Mouse (Mus musculus) lung, postnatal 36 days (tissue): Measurements from ENCODE around the gene Crtam.

ENCODE experiments used
- DNase-seq: peaks from one replicate; pipeline ENCODE4 v3.0.0; 2022; ENCODE audit warnings: mixed read lengths

The Crtam gene

GRCm38 (mm10) chr9:41004415-41004814 lies at the start of gene Crtam:
Gene Crtam, minus strand, starts transcription at chr9:41004628.
- DNase-seq = no peak

GRCm38 (mm10) chr9:41054166-41054565 lies 49.7 kb upstream of the Crtam start:
- DNase-seq = no peak

GRCm38 (mm10) chr9:41053478-41053877 lies 49.0 kb upstream of the Crtam start:
- no peak for DNase-seq

GRCm38 (mm10) chr9:41051080-41051932 lies 46.9 kb upstream of the Crtam start:
- DNase-seq = no peak

DNA sequence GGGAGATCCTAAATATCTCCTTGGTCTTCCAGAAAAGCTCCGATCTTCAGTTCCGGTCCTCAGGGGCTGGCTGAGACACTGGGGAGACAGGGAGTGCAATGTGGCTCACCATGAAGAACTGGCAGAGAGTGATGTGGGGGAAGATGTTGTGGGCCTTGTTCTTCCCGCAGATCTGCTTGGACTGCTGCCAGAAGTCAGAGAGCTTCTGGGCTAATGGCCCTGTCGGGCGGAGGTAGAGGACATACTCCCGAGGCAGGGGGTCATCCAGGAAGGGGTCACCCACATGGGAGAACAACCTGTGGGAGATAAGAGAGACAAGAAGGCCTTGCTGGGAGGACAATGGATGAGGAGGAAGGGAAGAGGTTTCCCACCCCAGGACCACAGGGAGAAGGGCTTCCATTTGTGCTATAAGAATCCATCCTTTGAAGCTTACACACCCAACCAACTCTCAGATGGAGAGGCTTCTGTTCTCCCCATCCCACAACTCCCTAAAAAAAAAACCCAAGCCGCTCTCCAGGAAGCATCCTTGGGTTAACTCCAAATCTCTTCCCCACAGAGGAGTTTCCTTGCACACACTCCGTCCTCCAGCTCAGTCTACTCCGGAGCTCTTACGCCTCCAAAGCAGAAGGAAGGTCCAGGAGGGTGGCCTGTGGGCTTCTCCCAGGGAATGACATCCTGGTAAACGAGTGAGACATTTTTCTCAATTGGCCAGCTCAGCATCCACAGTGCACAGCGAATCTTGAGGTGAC lies 46.1 kb upstream of the Crtam start:
- no peak for DNase-seq

- DNase-seq = no peak
Measured at GRCm38 (mm10) chr9:41049282-41049681, 44.9 kb upstream of the Crtam start.

- no peak for DNase-seq
Measured at GRCm38 (mm10) chr9:41048820-41049219, 44.4 kb upstream of the Crtam start.

GRCm38 (mm10) chr9:41048216-41048615 lies 43.8 kb upstream of the Crtam start:
- no peak for DNase-seq

DNA sequence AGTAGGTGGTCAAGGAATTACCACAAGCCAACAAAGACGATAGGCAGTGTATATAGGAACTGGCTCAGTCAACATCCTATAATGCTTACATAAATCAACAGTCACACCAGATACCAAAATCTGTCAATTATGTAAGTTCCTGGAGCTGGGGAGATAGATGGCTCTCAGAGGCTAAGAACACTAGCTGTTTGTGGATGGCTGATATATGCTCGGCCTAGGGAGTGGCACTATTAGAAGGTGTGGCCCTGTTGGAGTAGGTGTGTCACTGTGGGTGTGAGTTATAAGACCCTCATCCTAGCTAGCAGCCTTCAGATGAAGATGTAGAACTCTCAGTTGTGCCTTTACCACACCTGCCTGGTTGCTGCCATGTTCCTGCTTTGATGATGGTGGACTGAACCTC lies 43.2 kb upstream of the Crtam start:
- DNase-seq = no peak

DNA sequence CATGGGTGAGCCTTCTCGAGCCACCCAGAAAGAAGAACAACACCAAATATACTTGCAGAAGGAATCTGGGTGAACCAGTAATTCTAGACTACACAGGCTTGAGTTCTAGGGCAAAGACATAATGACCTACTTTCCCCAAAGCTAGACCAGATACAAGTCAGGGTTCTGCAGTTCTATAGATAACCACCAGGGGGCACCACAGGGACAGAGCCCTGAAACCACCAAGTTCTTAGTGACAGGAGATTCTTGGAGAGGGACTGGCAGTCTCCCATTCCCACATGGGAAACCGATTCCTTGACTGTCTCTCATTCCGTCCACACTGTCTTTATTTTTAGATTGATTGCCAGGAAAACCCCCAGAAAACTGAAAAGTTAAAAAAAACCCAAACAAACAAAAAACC lies 40.2 kb upstream of the Crtam start:
- peak; percentile 94 for DNase-seq

GRCm38 (mm10) chr9:41043641-41044040 lies 39.2 kb upstream of the Crtam start:
- no peak for DNase-seq

- no peak for DNase-seq
Measured at GRCm38 (mm10) chr9:41041404-41041803, 37.0 kb upstream of the Crtam start.

DNA sequence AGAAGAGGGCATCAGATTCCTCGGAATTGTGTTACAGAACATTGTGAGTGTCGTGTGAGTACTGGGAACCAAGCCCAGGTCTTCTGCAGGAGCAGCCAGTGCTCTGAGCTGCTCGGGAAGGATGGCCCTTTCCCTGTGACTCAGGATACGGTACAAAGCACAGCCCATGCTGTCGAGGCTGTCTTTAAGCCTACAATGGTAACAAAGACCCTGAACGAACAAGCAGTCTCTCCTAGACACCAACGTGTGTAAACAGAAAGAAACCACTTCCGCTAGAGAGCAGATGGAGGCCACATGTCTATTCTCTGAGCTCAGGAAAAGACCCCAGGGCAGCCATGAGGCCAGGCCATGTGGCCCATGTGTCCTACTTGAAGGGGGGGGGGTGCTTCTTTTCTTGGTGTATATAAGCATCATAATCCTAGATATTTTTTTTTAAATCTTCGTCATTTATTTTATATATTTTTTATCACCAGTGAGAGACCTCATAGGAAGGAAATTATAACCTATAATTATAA lies 33.8 kb upstream of the Crtam start:
- no peak for DNase-seq

GRCm38 (mm10) chr9:41031590-41032489 lies 27.4 kb upstream of the Crtam start:
- no peak for DNase-seq

DNA sequence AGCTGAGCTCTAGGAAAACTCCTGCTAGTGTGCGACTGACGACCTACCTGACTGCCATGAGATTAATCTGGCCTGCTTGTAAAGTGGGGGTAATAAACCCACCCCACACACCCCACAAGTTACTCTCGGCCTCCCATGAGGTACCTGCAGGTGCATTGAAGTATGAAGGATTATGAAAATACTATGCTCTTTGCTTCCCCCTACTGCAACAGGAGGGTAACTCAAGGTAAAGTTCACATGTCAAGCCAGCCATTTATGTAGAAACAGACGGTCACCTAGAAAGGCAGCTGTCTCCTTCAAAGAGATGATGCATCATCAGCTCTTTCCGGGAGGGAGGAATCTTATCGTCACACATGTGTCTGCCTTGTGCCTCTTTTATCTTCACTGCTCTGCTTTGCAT lies 25.4 kb upstream of the Crtam start:
- no peak for DNase-seq

DNA sequence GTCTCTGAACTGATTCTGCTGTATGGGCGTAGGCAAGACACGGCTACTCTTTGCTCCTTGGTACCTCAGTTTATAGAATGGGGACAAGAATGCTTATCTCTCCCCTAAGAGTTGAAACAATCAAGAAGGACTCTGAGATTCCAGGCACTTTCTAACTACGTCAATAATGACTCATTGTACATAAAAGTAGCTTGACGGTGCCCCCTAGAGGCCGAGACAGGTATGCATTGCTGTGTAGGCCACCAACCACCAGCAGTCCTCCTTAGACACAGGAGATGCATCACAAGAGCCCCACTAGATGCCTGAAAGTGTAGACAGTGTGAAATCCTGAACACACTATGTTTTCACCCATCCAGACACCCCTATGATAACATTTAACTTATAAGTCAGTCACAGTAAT lies 24.0 kb upstream of the Crtam start:
- DNase-seq = peak; percentile 71

DNA sequence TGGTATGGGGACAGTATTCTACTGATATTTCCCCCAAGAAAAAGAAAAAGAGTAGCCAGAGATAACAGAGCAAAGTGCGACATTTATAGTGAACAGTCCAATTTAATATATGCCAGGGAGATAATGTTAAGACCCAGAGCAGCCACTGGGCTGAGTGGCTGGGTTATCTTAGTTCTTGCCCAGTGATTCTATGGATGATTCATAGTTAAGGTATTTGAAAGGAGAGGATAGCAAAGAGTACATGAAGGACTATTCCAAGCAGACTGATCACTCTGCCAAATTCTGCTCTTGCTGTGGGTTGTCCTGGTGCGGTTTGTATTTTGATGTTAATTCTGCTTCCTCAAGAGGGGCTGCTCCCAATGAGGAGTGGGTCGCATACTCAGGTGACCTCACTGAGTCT lies 17.3 kb upstream of the Crtam start:
- no peak for DNase-seq

- DNase-seq = no peak
Measured at GRCm38 (mm10) chr9:41020486-41020885, 16.1 kb upstream of the Crtam start.

DNA sequence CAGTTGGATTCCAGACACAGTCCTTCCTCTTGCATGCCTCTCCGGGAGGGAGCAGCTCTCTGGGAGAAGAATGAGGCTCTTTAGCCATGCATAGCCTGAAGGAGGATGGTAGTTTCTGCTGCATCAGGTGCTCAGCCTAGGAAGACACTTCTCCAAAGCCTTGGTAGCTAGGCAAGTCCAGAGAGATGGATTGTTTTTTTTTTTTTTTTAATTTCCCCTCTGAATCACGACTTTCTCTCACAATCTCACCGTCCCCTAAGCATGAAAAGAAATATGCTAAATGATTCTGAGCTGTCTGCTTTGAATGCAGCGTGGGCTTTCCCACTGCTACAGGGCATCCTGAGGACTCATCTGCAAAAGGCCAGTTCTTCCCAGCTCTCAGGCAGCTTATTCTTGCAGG lies 10.1 kb upstream of the Crtam start:
- no peak for DNase-seq

DNA sequence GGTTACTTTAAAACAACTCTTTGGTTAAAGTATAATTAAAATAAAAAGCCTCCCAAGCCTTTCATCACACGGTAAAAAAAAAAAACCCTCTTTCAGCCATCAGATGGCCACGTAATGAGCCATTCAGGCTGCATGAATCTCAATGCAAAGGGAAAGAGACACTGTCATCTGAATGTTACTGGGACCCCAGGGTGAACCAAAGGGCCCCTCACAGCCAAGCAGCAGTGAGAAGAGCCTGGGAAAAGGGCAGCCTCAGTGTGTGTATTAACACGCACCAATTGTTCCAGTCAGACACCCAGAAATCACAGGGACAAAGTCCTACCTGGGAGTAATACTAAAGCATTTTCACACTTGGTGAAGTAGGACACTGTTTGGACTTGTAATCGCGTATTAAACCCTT lies 8.0 kb upstream of the Crtam start:
- no peak for DNase-seq

DNA sequence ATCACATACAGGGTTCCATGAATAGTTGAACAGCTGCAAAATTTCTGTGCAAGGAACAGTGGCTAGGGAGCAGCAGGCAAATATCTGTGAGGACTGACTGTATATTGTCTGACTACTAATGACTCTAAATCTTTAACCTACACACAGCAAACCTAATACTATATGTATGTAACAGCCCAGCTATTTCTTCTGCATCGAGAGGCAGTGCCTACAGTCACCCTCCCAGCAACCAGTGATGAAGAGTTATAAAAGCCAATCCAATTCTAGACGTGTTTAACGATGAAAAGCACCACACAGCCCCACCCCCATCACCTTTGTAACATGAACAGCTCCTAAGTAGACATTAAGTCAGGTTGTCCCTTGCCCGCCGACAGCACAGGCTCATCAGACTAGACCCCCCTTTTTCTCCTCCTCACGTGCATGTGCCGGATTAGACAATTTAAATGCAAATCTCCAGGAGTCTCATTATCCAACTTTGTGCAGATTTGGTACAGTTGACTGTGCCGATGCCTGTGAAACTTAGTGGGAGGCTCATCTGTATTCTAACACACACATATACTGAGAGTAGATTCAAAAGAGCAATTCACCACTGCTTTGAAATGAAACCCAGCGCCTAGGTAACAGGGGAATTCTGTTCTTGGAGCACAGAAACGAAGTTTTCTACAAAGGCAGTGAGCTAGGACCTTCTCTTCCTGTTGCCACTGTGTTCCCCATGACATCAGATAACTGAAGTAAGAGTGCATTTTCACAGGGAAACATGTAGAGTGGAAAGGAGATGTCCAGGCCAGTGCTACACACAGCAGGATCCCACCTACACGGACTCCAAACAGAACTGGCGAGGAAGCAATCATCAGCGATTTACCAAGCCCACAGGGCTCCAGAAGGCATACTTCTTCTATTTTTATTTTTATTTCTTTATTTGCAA lies 7.3 kb upstream of the Crtam start:
- no peak for DNase-seq

DNA sequence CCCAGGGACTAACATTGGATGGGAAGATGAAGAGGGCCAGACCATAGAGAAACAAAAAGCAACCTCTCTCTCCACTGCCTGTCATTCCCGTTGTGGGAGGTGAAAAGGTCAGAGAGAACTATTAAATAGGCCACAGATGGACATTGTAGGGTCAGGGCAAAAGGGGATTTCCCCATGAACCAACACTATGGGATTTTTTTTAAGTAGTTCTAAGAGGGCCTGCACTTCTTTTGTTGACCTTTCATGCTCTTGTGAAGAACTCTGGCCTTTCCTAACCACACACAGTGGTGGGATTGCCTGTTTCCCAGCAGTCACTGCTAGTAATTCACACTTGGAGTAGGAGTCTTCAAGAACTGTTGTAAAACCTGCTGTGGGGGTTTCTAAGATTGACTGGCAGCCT lies 3.4 kb upstream of the Crtam start:
- DNase-seq = no peak
